Mouse (Mus musculus): ENCODE measurements around the gene Ube2g2.

DNA sequence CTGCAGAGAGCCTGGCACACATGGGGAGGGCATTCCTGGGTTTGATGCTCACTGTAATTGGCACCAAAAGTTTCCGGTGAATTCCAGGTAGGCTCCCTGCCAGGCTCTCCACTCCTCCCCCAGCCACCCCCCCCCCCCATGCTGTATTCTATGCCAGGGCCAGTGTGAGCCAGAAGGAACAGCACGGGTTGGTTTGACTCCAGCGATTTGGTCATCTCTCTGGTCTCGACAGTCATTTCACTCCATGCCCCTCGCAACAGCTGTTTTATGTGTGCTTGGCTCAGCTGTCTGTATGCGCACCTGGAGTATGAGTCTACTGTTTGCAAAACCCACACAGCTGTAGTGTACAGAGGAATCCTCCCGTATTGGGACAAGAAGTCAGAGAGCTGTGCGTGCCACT is 44.3 kb downstream of the Ube2g2 start:
- no peak for TF ChIP-seq GATA1 (IDR thresholded peaks at IDR 0.05; ENCODE audit: low read length)
- TF ChIP-seq TAL1 (IDR thresholded peaks at IDR 0.05; ENCODE audit: low read length): no peak
